In the genomic region with DNA sequence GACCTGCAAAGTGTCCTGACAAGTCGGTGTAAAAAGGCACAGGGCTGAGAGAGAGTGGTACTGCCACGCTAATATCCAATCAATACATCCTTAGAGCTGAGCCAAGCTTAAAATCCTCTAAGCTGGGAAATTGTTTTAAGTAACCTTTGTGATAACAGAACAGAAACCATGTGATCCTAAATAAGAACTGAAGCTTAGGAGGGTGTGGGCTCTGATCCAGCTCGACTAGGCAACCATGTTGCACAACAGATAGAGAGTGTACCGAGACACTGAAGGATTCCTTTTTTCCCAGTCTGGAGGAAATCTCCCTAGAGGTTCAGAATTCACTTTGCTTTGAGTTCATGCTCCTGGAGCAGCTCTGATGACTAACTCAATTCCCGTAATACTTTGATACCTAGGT, we compare ENCODE assay signal across 21 mouse cellular contexts. TPM values are rescaled to one million over a fixed set of nuclear protein-coding genes. Genes with fewer than 3 reads are reported as not detected.
A peak's percentile ranks its signal among the peaks of the same experiment; 100 is the strongest.
DNase-seq lines count a peak whose midpoint lies in the region; ATAC-seq and TF ChIP-seq lines count a peak whose summit lies in the region.
"Had no signal": no experiment of that assay in that cellular context is flagged by ENCODE, and none has a peak within 500 bp of the region (broad histone marks: within the 10 kb centered on the region; RNA-seq: fewer than 3 reads in every experiment).

No protein-coding gene starts in this region.

- H3K4me3 ChIP-seq in liver, adult 2 months (ENCODE audit: insufficient read depth, low read depth, low read length), result no peak overlapping the region
- H3K4me3 ChIP-seq in forebrain, embryonic 13.5 days, result no peak overlapping the region
- H3K4me3 ChIP-seq: embryonic facial prominence, embryonic 13.5 days; forebrain, embryonic 10.5 days; heart, embryonic 15.5 days; hindbrain, embryonic 13.5 days; midbrain, embryonic 15.5 days had no signal

- H3K9ac ChIP-seq in liver, adult 2 months (ENCODE audit: low read depth, low read length), result no peak overlapping the region
- no peak overlapping the region for H3K9ac ChIP-seq in forebrain, embryonic 13.5 days
- H3K9ac ChIP-seq: embryonic facial prominence, embryonic 13.5 days; heart, embryonic 15.5 days; hindbrain, embryonic 13.5 days; liver, embryonic 14.5 days; midbrain, embryonic 15.5 days had no signal

- H3K4me1 ChIP-seq in liver, adult 2 months (ENCODE audit: control insufficient read depth, insufficient read depth, low read length), result peaks cover 9% of the 10 kb centered on the region; the same call in 1 of the 2 replicates
- peaks cover 9% of the 10 kb centered on the region; the same call in 1 of the 2 replicates for H3K4me1 ChIP-seq in forebrain, embryonic 13.5 days
- H3K4me1 ChIP-seq: embryonic facial prominence, embryonic 13.5 days had no signal

- WGBS in liver, adult 2 months, result 17% methylated on average over 5 of the region's 5 CpGs
- WGBS in forebrain, embryonic 13.5 days, result 83% methylated on average over 5 of the region's 5 CpGs

- TF ChIP-seq POLR2A in liver, adult 2 months (IDR thresholded peaks at IDR 0.05; ENCODE audit: extremely low read depth, insufficient read depth, low read length), result no peak

- no peak overlapping the region for H3K4me2 ChIP-seq in forebrain, embryonic 13.5 days
- H3K4me2 ChIP-seq: embryonic facial prominence, embryonic 13.5 days; heart, embryonic 15.5 days; hindbrain, embryonic 13.5 days; midbrain, embryonic 15.5 days had no signal

- no peaks in the 10 kb centered on the region for H3K9me3 ChIP-seq in forebrain, embryonic 13.5 days (replicated peaks)
- H3K9me3 ChIP-seq: embryonic facial prominence, embryonic 13.5 days; forebrain, embryonic 10.5 days; heart, embryonic 15.5 days; hindbrain, embryonic 13.5 days; midbrain, embryonic 15.5 days had no signal

- peaks cover 2% of the 10 kb centered on the region; the same call in 1 of the 2 replicates for H3K36me3 ChIP-seq in liver, adult 2 months (ENCODE audit: control insufficient read depth, insufficient read depth, low read length)
- 0 out of 2 replicates have a peak, but pooled peaks cover 6% of the 10 kb centered on the region for H3K36me3 ChIP-seq in forebrain, embryonic 13.5 days (ENCODE audit: poor library complexity, severe bottlenecking)
- H3K36me3 ChIP-seq: embryonic facial prominence, embryonic 13.5 days; forebrain, embryonic 10.5 days; heart, embryonic 15.5 days; midbrain, embryonic 15.5 days had no signal

- H3K27me3 ChIP-seq in liver, adult 2 months (ENCODE audit: control insufficient read depth, insufficient read depth, low read length), result no peaks in the 10 kb centered on the region
- H3K27me3 ChIP-seq in forebrain, embryonic 13.5 days, result no peaks in the 10 kb centered on the region
- H3K27me3 ChIP-seq: embryonic facial prominence, embryonic 13.5 days; heart, embryonic 15.5 days; hindbrain, embryonic 13.5 days; midbrain, embryonic 15.5 days had no signal

- ATAC-seq in cerebellum, adult (ENCODE audit: insufficient number of reproducible peaks, low FRiP score, low TSS enrichment), result no peak
- no peak for ATAC-seq in forebrain, embryonic 13.5 days
- no peak for ATAC-seq in activated CD4-positive, CD25-positive, alpha-beta regulatory T cell, adult 4 months
- ATAC-seq: midbrain, embryonic 15.5 days had no signal

- no peaks in the 10 kb centered on the region; the same call in 1 of the 2 replicates for H3K79me2 ChIP-seq in liver, adult 2 months (ENCODE audit: control insufficient read depth, insufficient read depth, low read length)

- TF ChIP-seq CTCF in liver, adult 2 months (IDR thresholded peaks at IDR 0.05; ENCODE audit: low read depth, low read length), result no peak

- DNase-seq in cerebellum, postnatal 10 days, result peak; percentile 8 to 15
- peak; percentile 89 for DNase-seq in liver, adult 2 months (ENCODE audit: extremely low read depth, low read depth, low spot score)
- DNase-seq in liver (no peak), 3T3-L1 (ENCODE audit: low read depth, low spot score) (peak; percentile 48)
- DNase-seq in brain, adult 2 months (ENCODE audit: low read depth, low spot score), result peak; percentile 53
- DNase-seq: B cell, adult 2 months; cerebellum, adult 9-10 months; gastrocnemius, postnatal 25 days; kidney, adult 9 months; kidney, postnatal 36 days; layer of hippocampus, postnatal 36 days had no signal

- H3K27ac ChIP-seq in liver, adult 2 months (replicated peaks; ENCODE audit: insufficient read depth, low read depth, low read length), result no peak overlapping the region
- no peak overlapping the region for H3K27ac ChIP-seq in forebrain, embryonic 13.5 days
- H3K27ac ChIP-seq: embryonic facial prominence, embryonic 13.5 days; forebrain, embryonic 10.5 days; heart, embryonic 15.5 days; hindbrain, embryonic 13.5 days; liver, embryonic 14.5 days; midbrain, embryonic 15.5 days had no signal

RNA-seq across cellular contexts. Expression of gene Ube2e2, which starts 4.5 kb away (rescaled TPM):
- 15.0 and 25.2 TPM in 2 replicates for total RNA-seq in liver, adult 2 months (2014; rRNA removed)
- polyA plus RNA-seq in liver, adult 2 months (2012; rRNA removed), result 84.8 and 85.6 TPM in 2 replicates
- polyA plus RNA-seq in forebrain, embryonic 13.5 days (2015; fragmentation: Nextera tagmentation; extraction: Ambion mirVana), result 75.8 and 76.4 TPM in 2 replicates
- 1 to 10 TPM in 1 of 2 experiments, not detected in 1; 1.2 TPM for polyA plus RNA-seq in activated CD4-positive, CD25-positive, alpha-beta regulatory T cell, adult 4 months (2017; shearing (Covaris generic))
- total RNA-seq: neutrophil, adult 5-6 weeks had no signal

Comparison
In these comparisons a context has a peak if more than half of its experiments do, and no peak if none do; other contexts are left out.
1. RNA of gene Ube2e2, which starts 4.5 kb away (polyA plus RNA-seq): 84.8 to 85.6 TPM in liver, adult 2 months and 75.8 to 76.4 TPM in forebrain, embryonic 13.5 days; 1.2 TPM in activated CD4-positive, CD25-positive, alpha-beta regulatory T cell, adult 4 months; every median in the first group is over 10 times any median in the second.